In genomic region chr17:80619556-80619955, GRCm38 (mm10) we compare ENCODE assay signal across 13 mouse cellular contexts. TPM values are rescaled to one million over a fixed set of nuclear protein-coding genes. Genes with fewer than 3 reads are reported as not detected.
DNase-seq lines count a peak whose midpoint lies in the region; ATAC-seq and TF ChIP-seq lines count a peak whose summit lies in the region.
"Had no signal": no experiment of that assay in that cellular context is flagged by ENCODE, and none has a peak within 500 bp of the region (broad histone marks: within the 10 kb centered on the region; RNA-seq: fewer than 3 reads in every experiment).

No protein-coding gene starts in this region.

- peak overlapping the region; percentile 7; the same call in 1 of the 2 replicates for H3K27ac ChIP-seq in heart, embryonic 15.5 days
- H3K27ac ChIP-seq: hindbrain, embryonic 12.5 days; kidney, embryonic 15.5 days; limb, embryonic 13.5 days; stomach, embryonic 15.5 days had no signal

- H3K9me3 ChIP-seq in heart, embryonic 15.5 days (replicated peaks) = no peaks in the 10 kb centered on the region
- H3K9me3 ChIP-seq: hindbrain, embryonic 12.5 days; kidney, embryonic 15.5 days; limb, embryonic 13.5 days; stomach, embryonic 15.5 days had no signal

- H3K9ac ChIP-seq in heart, embryonic 15.5 days = no peak overlapping the region
- H3K9ac ChIP-seq: hindbrain, embryonic 12.5 days; kidney, embryonic 15.5 days; limb, embryonic 13.5 days; stomach, embryonic 15.5 days had no signal

- no peaks in the 10 kb centered on the region for H3K27me3 ChIP-seq in heart, embryonic 15.5 days
- H3K27me3 ChIP-seq: CH12.LX; hindbrain, embryonic 12.5 days; kidney, embryonic 15.5 days; limb, embryonic 13.5 days; stomach, embryonic 15.5 days had no signal

- intact Hi-C loops in heart, postnatal 36 days (cut with DNase I) = no loop called here

- H3K4me2 ChIP-seq in heart, embryonic 15.5 days = no peak overlapping the region
- H3K4me2 ChIP-seq: hindbrain, embryonic 12.5 days; kidney, embryonic 15.5 days; limb, embryonic 13.5 days; stomach, embryonic 15.5 days had no signal

- no peak for TF ChIP-seq POLR2A in brain, embryonic 14.5 days (IDR thresholded peaks at IDR 0.05; ENCODE audit: borderline replicate concordance, extremely low read depth, insufficient read depth, insufficient read length, poor library complexity, severe bottlenecking)

- no peak for ATAC-seq in heart, embryonic 15.5 days (replicated peaks; ENCODE audit: insufficient number of reproducible peaks, insufficient read depth, low FRiP score, low read depth)
- no peak for ATAC-seq in monocyte, adult 5-6 weeks (replicated peaks; ENCODE audit: insufficient number of reproducible peaks, low FRiP score, low TSS enrichment, poor library complexity, severe bottlenecking)

- H3K4me1 ChIP-seq in heart, embryonic 15.5 days (replicated peaks) = no peaks in the 10 kb centered on the region; the same call in 1 of the 2 replicates
- H3K4me1 ChIP-seq: kidney, embryonic 15.5 days; limb, embryonic 13.5 days; stomach, embryonic 15.5 days had no signal

- DNase-seq in heart, postnatal 36 days = no peak
- peak; percentile 37 for DNase-seq in brain, embryonic 14.5 days (ENCODE audit: low read depth)
- peak; percentile 43 for DNase-seq in cerebellum, adult 8-10 months
- peak; percentile 59 to 66 for DNase-seq in lung, adult 18-20 months
- DNase-seq in kidney, postnatal 25 days = no peak
- DNase-seq: adrenal gland, postnatal 36 days had no signal

- H3K36me3 ChIP-seq in heart, embryonic 15.5 days = peaks cover 20% of the 10 kb centered on the region

- no peak overlapping the region for H3K4me3 ChIP-seq in heart, embryonic 15.5 days
- H3K4me3 ChIP-seq: hindbrain, embryonic 12.5 days; kidney, embryonic 15.5 days; limb, embryonic 13.5 days; stomach, embryonic 15.5 days had no signal

- WGBS in heart, embryonic 15.5 days = 59% methylated on average over 13 of the region's 13 CpGs

- no peak for TF ChIP-seq CTCF in brain, embryonic 14.5 days (IDR thresholded peaks at IDR 0.05; ENCODE audit: borderline replicate concordance, extremely low read depth, insufficient read depth, insufficient read length)

RNA-seq across cellular contexts. Expression of gene Cdkl4, which starts 41.9 kb away (rescaled TPM):
- 0.06 and 0.14 TPM in 2 replicates for polyA plus RNA-seq in heart, embryonic 15.5 days (2015; fragmentation: Nextera tagmentation; extraction: Ambion mirVana)
- under 1 TPM in 1 of 2 experiments, not detected in 1; 0.08 TPM for total RNA-seq in heart, postnatal 36 days (2021)
- polyA plus RNA-seq in brain, embryonic 14.5 days (2012; rRNA removed) = 2.6 and 3.3 TPM in 2 replicates
- 0.29 to 1.4 TPM (median 0.38 TPM) in 3 replicates for total RNA-seq in monocyte, adult 5-6 weeks (2017)

Comparison
In these comparisons a context has a peak if more than half of its experiments do, and no peak if none do; other contexts are left out.
1. DNase-seq: peak in brain, embryonic 14.5 days (single experiment), cerebellum, adult 8-10 months (single experiment) and lung, adult 18-20 months (2 of 2); none in heart, postnatal 36 days (0 of 2) and kidney, postnatal 25 days (0 of 2).